Mouse (Mus musculus): Measurements from ENCODE around the gene B4galt1. TPM values are rescaled to one million over a fixed set of nuclear protein-coding genes. Genes with fewer than 3 reads are reported as not detected.

B4galt1 gene
- total RNA-seq, 2 experiments from 2014 or later = 5.0 to 8.2 TPM

DNA sequence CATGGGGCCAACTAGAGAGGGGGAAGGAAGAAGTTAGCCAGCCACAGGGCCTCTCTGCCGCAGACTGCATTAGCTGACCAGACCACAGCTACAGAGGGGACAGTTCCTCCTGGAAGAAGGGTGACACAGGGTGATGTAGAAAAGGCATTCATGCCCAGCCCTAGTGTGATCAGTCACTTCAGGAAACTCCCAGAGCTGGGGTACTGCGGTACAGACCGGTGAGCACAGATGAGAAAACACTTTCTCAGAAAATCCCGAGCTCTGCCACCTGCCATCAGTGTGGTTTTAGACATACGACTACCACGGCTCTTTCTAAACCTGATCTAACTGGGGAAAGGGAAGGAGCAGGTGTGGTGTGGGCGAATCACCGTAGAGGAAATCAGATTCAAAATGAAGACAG lies 30.1 kb downstream of the B4galt1 start:
- intact Hi-C loops (cut with DNase I) = no loop called here
- no peak overlapping the region for H3K4me3 ChIP-seq
- TF ChIP-seq CTCF (IDR thresholded peaks at IDR 0.05) = no peak
- H3K27ac ChIP-seq = no peak overlapping the region
- DNase-seq (ENCODE audit: extremely low spot score in 1 of 2, low spot score in 2 of 2) = no peak

- Histone ChIP-seq H3K4me3 (no peak overlapping the region), H3K27ac (no peak overlapping the region)
- TF ChIP-seq CTCF (IDR thresholded peaks at IDR 0.05) = no peak
- intact Hi-C loops (cut with DNase I) = no loop called here
- no peak for DNase-seq (ENCODE audit: extremely low spot score in 1 of 2, low spot score in 2 of 2)
Measured at GRCm38 (mm10) chr4:40823151-40823550, 30.7 kb downstream of the B4galt1 start.

GRCm38 (mm10) chr4:40821303-40822023 lies 32.3 kb downstream of the B4galt1 start:
- TF ChIP-seq CTCF (IDR thresholded peaks at IDR 0.05) = no peak
- intact Hi-C loops (cut with DNase I) = no loop called here
- no peak for DNase-seq (ENCODE audit: extremely low spot score in 1 of 2, low spot score in 2 of 2)
- Histone ChIP-seq H3K27ac (no peak overlapping the region), H3K4me3 (no peak overlapping the region)

DNA sequence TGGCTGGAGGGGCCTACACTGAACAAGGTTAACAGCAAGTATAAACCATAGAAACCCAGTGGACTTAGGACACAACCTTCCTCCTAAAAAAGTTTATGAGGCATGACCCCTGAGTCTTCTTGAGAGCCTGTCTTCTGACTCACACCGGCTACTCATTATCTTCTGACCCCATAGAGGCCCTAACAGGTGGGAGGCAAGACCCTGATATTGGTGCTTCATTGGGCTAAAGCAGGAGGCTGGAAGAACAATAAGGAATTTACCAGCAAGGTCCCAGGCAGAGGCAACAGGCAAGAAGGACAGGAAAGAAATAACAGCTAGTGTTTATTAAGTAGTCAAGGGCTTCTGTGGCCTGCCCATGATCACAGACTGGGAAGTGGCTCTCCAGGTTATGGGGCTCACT lies 32.9 kb downstream of the B4galt1 start:
- no peak for TF ChIP-seq CTCF (IDR thresholded peaks at IDR 0.05)
- H3K4me3 ChIP-seq = no peak overlapping the region
- intact Hi-C loops (cut with DNase I) = no loop called here
- H3K27ac ChIP-seq = no peak overlapping the region
- no peak for DNase-seq (ENCODE audit: extremely low spot score in 1 of 2, low spot score in 2 of 2)

- Histone ChIP-seq H3K4me3 (no peak overlapping the region), H3K27ac (no peak overlapping the region)
- intact Hi-C loops (cut with DNase I) = no loop called here
- no peak for DNase-seq (ENCODE audit: extremely low spot score in 1 of 2, low spot score in 2 of 2)
- no peak for TF ChIP-seq CTCF (IDR thresholded peaks at IDR 0.05)
Measured at GRCm38 (mm10) chr4:40820024-40820423, 33.8 kb downstream of the B4galt1 start.

DNA sequence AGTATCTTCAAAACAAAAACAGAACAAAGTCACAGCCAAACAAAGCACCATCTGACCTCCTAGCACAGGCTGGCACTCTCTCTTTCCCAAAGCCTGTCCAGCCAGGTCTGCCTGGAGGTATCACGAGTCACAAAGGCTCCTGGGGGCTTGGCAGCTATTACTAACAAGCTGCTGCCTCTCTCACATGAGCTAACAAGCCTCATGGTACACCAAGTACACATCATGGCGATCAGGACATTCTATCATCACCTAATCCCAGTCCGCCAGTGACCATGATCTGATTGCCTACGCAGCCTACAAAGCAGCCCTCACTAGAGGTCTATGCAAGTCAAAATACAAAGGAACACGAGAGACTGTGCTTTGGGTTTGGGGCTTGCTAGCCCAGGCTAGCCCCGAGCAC lies 34.7 kb downstream of the B4galt1 start:
- Histone ChIP-seq H3K4me3 (no peak overlapping the region), H3K27ac (no peak overlapping the region)
- TF ChIP-seq CTCF (IDR thresholded peaks at IDR 0.05) = no peak
- intact Hi-C loops (cut with DNase I) = no loop called here
- no peak for DNase-seq (ENCODE audit: extremely low spot score in 1 of 2, low spot score in 2 of 2)

DNA sequence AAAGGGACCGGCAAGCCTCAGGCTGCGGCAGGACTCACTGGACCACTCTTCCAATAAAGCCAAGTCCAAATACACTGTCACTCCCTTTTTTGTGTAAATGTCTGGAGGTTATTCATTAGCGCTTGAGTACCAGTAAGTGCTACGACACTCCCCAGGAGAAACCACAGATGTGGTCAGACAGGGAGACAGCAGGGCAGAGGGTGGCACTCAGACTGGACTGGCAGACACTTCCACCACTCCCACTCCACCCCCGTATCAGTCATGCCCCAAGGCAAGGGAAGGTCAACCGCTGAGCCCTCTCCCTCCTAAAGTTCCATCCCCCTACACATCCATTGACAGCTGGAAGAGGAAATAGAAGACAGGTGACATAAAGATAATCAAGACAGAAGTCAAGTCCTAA lies 35.4 kb downstream of the B4galt1 start:
- intact Hi-C loops (cut with DNase I) = no loop called here
- DNase-seq (ENCODE audit: extremely low spot score in 1 of 2, low spot score in 2 of 2) = no peak
- TF ChIP-seq CTCF (IDR thresholded peaks at IDR 0.05) = no peak
- Histone ChIP-seq H3K4me3 (no peak overlapping the region), H3K27ac (no peak overlapping the region)

- DNase-seq (ENCODE audit: extremely low spot score in 1 of 2, low spot score in 2 of 2) = no peak
- TF ChIP-seq CTCF (IDR thresholded peaks at IDR 0.05) = no peak
- H3K27ac ChIP-seq = no peak overlapping the region
- no peak overlapping the region for H3K4me3 ChIP-seq
- intact Hi-C loops (cut with DNase I) = no loop called here
Measured at GRCm38 (mm10) chr4:40817936-40818335, 35.9 kb downstream of the B4galt1 start.

DNA sequence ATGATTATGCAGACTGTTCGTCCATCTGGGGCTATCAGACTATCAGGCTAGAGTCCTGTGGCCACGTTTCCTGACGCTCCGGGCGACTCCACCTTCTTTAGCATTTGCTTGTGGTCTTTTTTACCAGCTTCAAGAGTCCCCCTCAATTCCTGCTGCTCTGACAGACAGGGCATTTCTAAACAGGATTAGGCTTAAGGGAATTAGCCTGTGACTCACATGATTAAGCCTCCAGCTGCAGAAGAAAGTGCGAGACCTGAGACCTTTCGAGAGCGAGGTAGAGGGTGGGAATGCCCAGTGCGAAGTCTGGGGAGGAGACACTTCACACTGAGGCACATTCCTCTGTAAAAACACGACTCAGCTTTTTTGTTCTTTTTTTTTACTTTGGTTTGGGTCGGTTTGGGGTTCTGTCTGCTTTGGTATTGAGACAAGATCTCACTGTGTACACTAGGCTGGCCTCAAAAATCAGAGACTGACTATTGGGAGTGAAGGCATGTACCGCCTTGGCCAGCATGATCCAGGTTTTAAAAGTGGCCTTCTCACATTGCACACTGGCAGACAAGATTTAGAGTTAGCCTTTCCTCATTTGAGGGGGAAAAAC lies 37.9 kb downstream of the B4galt1 start:
- no peak for DNase-seq (ENCODE audit: extremely low spot score in 1 of 2, low spot score in 2 of 2)
- TF ChIP-seq CTCF (IDR thresholded peaks at IDR 0.05) = no peak
- intact Hi-C loops (cut with DNase I) = no loop called here

DNA sequence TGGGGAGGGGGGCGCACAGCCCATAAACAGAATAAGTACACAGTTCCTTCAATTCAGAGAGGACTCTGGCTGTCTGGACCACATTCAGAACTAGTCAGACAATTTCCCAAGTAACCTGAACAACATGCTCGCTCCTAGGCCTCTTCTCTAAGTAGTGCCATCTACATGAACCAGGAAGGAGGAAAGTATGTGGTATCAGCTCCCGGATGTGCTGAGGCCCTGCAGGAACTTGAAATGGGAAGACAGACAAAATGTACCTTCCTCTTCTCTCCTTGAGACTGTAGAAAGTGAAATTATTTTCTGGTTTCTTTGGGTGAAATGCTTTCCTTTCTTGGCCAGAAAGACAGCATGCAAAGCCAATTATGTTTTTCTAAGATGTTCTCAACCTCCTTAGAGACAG lies 38.7 kb downstream of the B4galt1 start:
- Histone ChIP-seq H3K27ac (no peak overlapping the region), H3K4me3 (no peak overlapping the region)
- TF ChIP-seq CTCF (IDR thresholded peaks at IDR 0.05) = no peak
- intact Hi-C loops (cut with DNase I) = no loop called here
- no peak for DNase-seq (ENCODE audit: extremely low spot score in 1 of 2, low spot score in 2 of 2)

More for the DNA sequence above, 37.9 kb downstream of the B4galt1 start:
- Histone ChIP-seq H3K27ac (no peak overlapping the region), H3K4me3 (no peak overlapping the region)

- no peak overlapping the region for H3K27ac ChIP-seq
- H3K4me3 ChIP-seq = no peak overlapping the region
- no peak for DNase-seq (ENCODE audit: extremely low spot score in 1 of 2, low spot score in 2 of 2)
- TF ChIP-seq CTCF (IDR thresholded peaks at IDR 0.05) = no peak
- intact Hi-C loops (cut with DNase I) = no loop called here
Measured at GRCm38 (mm10) chr4:40814359-40814758, 39.4 kb downstream of the B4galt1 start.

GRCm38 (mm10) chr4:40812891-40813290 lies 40.9 kb downstream of the B4galt1 start:
- DNase-seq (ENCODE audit: extremely low spot score in 1 of 2, low spot score in 2 of 2) = no peak

DNA sequence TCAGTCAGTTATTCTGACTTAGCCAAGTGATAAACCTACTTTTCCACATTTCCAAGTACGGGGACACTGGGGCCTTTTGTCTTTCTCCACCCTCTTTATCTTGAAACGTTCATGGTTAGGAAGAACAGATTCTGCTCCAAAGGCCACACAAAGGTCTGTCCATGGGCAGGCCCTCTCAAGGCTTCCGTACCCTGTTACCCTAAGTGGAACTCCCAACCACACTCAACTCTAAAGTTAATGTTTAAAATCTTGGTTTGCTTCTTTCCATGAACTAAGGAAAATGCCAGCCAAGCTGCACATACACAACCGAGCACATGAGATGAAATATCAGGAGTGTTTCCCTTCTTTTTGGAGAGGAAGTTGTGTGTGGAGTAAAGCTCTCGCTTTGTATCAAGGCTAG lies 43.3 kb downstream of the B4galt1 start:
- no peak overlapping the region for H3K27ac ChIP-seq
- no peak overlapping the region for H3K4me3 ChIP-seq
- intact Hi-C loops (cut with DNase I) = no loop called here
- DNase-seq (ENCODE audit: extremely low spot score in 1 of 2, low spot score in 2 of 2) = no peak
- no peak for TF ChIP-seq CTCF (IDR thresholded peaks at IDR 0.05)

More at GRCm38 (mm10) chr4:40812891-40813290, 40.9 kb downstream of the B4galt1 start:
- intact Hi-C loops (cut with DNase I) = no loop called here
- TF ChIP-seq CTCF (IDR thresholded peaks at IDR 0.05) = no peak
- H3K27ac ChIP-seq = no peak overlapping the region
- no peak overlapping the region for H3K4me3 ChIP-seq
